Mouse (Mus musculus): ENCODE results near the gene Zbtb1. TPM values are rescaled to one million over a fixed set of nuclear protein-coding genes. Genes with fewer than 3 reads are reported as not detected.

Gene Zbtb1
- polyA plus RNA-seq, 1 experiment, result 3.5 TPM

DNA sequence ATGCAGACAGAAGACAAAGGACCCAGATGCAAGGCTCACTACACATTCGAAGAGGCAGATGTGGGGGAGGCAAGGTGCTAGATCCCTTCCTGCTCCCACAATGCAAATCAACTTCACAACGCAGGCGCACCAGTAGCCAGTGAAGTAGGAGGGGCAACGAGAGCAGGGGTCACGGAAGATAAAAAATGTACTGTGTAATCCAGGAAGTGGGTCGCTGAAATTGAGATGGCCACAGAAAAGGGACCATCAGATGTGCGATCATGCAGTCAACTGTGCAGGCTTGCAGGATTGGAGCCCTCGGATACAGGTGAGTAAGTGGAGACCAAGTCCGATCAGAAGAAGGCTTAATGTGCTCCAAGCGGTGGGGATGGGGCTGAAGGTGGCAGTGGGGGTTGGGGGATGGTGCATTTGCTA, 74.3 kb downstream of the Zbtb1 start:
- Histone ChIP-seq H3K4me3 (ENCODE audit: insufficient read depth, low read length) (0 out of 2 replicates have a peak overlapping the region, but pooled peaks have one; percentile 17), H3K4me1 (ENCODE audit: control insufficient read depth, insufficient read depth, low read length) (no peaks in the 10 kb centered on the region), H3K27ac (ENCODE audit: insufficient read depth, low read length) (no peak overlapping the region)
- no peak for TF ChIP-seq CTCF (IDR thresholded peaks at IDR 0.05; ENCODE audit: extremely low read depth, insufficient read depth, low read length)
- no peak for TF ChIP-seq POLR2A (IDR thresholded peaks at IDR 0.05; ENCODE audit: extremely low read depth, insufficient read depth, low read length)

DNA sequence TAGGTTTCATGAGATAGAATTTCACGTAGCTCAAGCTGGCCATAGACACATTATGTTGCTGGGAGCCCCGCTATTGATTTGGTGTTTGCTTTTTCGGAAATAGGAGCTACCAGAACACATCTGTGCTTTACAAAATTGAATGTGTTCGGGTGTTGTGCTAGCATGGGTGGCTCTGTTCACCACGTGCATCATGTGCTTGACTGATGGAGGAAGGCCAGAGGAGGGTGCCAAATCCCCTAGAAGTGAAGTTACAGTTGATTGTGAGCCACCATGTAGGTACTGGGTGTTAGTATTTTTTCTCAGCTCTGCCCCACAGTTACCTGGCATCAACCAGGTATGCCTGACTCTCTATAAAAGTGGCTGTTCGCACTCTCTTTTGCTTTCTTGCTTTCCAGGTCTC, 74.8 kb downstream of the Zbtb1 start:
- Histone ChIP-seq H3K4me3 (ENCODE audit: insufficient read depth, low read length) (no peak overlapping the region), H3K4me1 (ENCODE audit: control insufficient read depth, insufficient read depth, low read length) (no peaks in the 10 kb centered on the region), H3K27ac (ENCODE audit: insufficient read depth, low read length) (no peak overlapping the region)
- no peak for TF ChIP-seq POLR2A (IDR thresholded peaks at IDR 0.05; ENCODE audit: extremely low read depth, insufficient read depth, low read length)
- no peak for TF ChIP-seq CTCF (IDR thresholded peaks at IDR 0.05; ENCODE audit: extremely low read depth, insufficient read depth, low read length)

DNA sequence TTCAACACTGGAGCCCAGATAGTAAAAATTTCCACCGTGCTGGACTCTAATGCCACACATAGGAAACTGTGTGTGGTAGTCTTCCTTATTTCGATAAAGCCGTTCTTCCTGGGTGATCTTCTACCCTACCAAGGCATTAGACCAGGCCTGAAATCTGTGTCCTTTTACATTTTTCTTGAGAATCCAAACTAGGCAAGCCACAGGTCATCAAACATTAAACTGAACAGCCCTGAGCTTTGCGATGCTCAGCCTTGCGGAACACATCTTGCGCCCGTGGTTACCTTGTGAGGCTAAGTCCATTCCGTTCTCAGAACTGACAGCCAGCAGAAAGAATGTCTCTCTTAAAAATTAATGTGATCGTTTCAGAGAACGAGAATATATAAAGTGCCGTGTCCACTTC, 76.1 kb downstream of the Zbtb1 start:
- no peaks in the 10 kb centered on the region for H3K4me1 ChIP-seq (ENCODE audit: control insufficient read depth, insufficient read depth, low read length)
- no peak overlapping the region for H3K27ac ChIP-seq (ENCODE audit: insufficient read depth, low read length)
- TF ChIP-seq POLR2A (IDR thresholded peaks at IDR 0.05; ENCODE audit: extremely low read depth, insufficient read depth, low read length), result no peak
- TF ChIP-seq CTCF (IDR thresholded peaks at IDR 0.05; ENCODE audit: extremely low read depth, insufficient read depth, low read length), result no peak
- H3K4me3 ChIP-seq (ENCODE audit: insufficient read depth, low read length), result no peak overlapping the region

Other genes with a start within 250 kb of the Zbtb1 start
- gene Esr2, start 193.0 kb upstream of the Zbtb1 start, polyA plus RNA-seq (2012; rRNA removed), result 0.19 and 0.25 TPM in 2 replicates
- gene Tex21, start 123.5 kb upstream of the Zbtb1 start, polyA plus RNA-seq (2012; rRNA removed), result not detected in 2 replicates
- gene Mthfd1, start 115.0 kb upstream of the Zbtb1 start, polyA plus RNA-seq (2012; rRNA removed), result 33.2 and 35.7 TPM in 2 replicates
- gene Akap5, start 45.4 kb upstream of the Zbtb1 start, polyA plus RNA-seq (2012; rRNA removed), result 51.2 and 51.4 TPM in 2 replicates
- gene Zbtb25, start 664 bp upstream of the Zbtb1 start, polyA plus RNA-seq (2012; rRNA removed), result 17.9 and 20.3 TPM in 2 replicates
- gene Hspa2, start 33.9 kb downstream of the Zbtb1 start, polyA plus RNA-seq (2012; rRNA removed), result 47.8 and 52.5 TPM in 2 replicates
- 1.3 and 1.8 TPM in 2 replicates for gene Ppp1r36, start 47.3 kb downstream of the Zbtb1 start, polyA plus RNA-seq (2012; rRNA removed)
- gene Plekhg3, start 160.6 kb downstream of the Zbtb1 start, polyA plus RNA-seq (2012; rRNA removed), result 16.0 and 19.0 TPM in 2 replicates

Measured in cortical plate, adult 2 months (tissue).